Mouse (Mus musculus) erythroblast, embryonic 14.5 days (primary cell): Measurements from ENCODE around the gene R3hdm2. TPM values are rescaled to one million over a fixed set of nuclear protein-coding genes. Genes with fewer than 3 reads are reported as not detected.

ENCODE experiments used
- H3K27me3 ChIP-seq: 2 replicates; pipeline ENCODE4 v1.6.1; 2012; ENCODE audit warnings: inconsistent platforms; ENCODE audit not compliant: control insufficient read depth
- H3K36me3 ChIP-seq: 2 replicates; pipeline ENCODE4 v1.6.1; 2012; ENCODE audit warnings: mild to moderate bottlenecking, inconsistent platforms; ENCODE audit not compliant: control insufficient read depth
- H3K4me1 ChIP-seq: 2 replicates; pipeline ENCODE4 v1.6.1; 2012; ENCODE audit warnings: inconsistent platforms; ENCODE audit not compliant: control insufficient read depth
- H3K4me3 ChIP-seq: replicated peaks from 2 replicates; pipeline ENCODE3; 2012; ENCODE audit warnings: moderate library complexity, mild to moderate bottlenecking, inconsistent platforms
- H3K9me3 ChIP-seq: 2 replicates; pipeline ENCODE4 v1.6.1; 2012; ENCODE audit warnings: low read length, inconsistent platforms, mixed read lengths; ENCODE audit not compliant: control insufficient read depth
- GATA1 ChIP-seq: IDR thresholded peaks from 2 replicates; pipeline ENCODE4 v1.6.1; 2012; ENCODE audit warnings: low read length, inconsistent platforms, mixed read lengths
- TAL1 ChIP-seq: IDR thresholded peaks from 3 replicates; pipeline ENCODE4 v1.6.1; 2012; ENCODE audit warnings: low read length, inconsistent platforms, mixed read lengths
- polyA plus RNA-seq: library from polyadenylated mRNA; stranded (reverse); fragments of >175 nt; gene quantifications from 2 replicates; pipeline ENCODE4 v1.2.3, GENCODE M21; 2012

Gene R3hdm2
- polyA plus RNA-seq, 1 experiment = 8.8 TPM

GRCm38 (mm10) chr10:127472722-127473121, 92.6 kb downstream of the R3hdm2 start:
- H3K9me3 ChIP-seq = no peaks in the 10 kb centered on the region
- H3K27me3 ChIP-seq = no peaks in the 10 kb centered on the region
- no peaks in the 10 kb centered on the region; the same call in 1 of the 2 replicates for H3K4me1 ChIP-seq
- peaks cover 50% of the 10 kb centered on the region for H3K36me3 ChIP-seq
- H3K4me3 ChIP-seq = no peak overlapping the region
- no peak for TF ChIP-seq GATA1
- no peak for TF ChIP-seq TAL1

- Histone ChIP-seq H3K9me3 (no peaks in the 10 kb centered on the region), H3K36me3 (peaks cover 50% of the 10 kb centered on the region), H3K4me1 (no peaks in the 10 kb centered on the region; the same call in 1 of the 2 replicates), H3K4me3 (no peak overlapping the region), H3K27me3 (no peaks in the 10 kb centered on the region)
- TF ChIP-seq GATA1 = no peak
- TF ChIP-seq TAL1 = no peak
Observed at GRCm38 (mm10) chr10:127475175-127475574, 95.0 kb downstream of the R3hdm2 start.

GRCm38 (mm10) chr10:127476541-127476940, 96.4 kb downstream of the R3hdm2 start:
- no peaks in the 10 kb centered on the region; the same call in 1 of the 2 replicates for H3K4me1 ChIP-seq
- no peak overlapping the region for H3K4me3 ChIP-seq
- H3K27me3 ChIP-seq = no peaks in the 10 kb centered on the region
- H3K9me3 ChIP-seq = no peaks in the 10 kb centered on the region
- TF ChIP-seq GATA1 = no peak
- TF ChIP-seq TAL1 = no peak
- H3K36me3 ChIP-seq = peaks cover 58% of the 10 kb centered on the region

DNA sequence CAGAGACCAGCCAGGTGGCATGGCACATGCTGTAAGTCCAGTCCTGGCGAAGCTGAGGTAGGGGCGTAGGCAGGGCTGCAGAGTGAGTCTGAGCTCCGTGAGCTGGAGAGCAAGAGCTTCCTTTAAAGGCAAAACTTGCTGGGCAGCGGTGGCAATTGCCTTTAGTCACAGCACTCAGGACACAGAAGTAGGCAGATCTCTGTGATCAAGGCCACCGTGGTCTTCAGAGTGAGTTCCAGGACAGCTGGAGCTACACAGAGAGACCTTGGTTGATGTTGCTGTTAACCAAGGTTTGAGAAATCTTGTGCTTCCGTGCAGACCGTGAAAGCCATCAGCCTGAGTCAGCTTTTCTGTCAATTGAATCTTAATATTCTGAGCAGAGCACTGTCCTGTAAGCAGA, 97.2 kb downstream of the R3hdm2 start:
- TF ChIP-seq GATA1 (no peak), TAL1 (no peak)
- Histone ChIP-seq H3K4me1 (no peaks in the 10 kb centered on the region; the same call in 1 of the 2 replicates), H3K36me3 (peaks cover 57% of the 10 kb centered on the region), H3K9me3 (no peaks in the 10 kb centered on the region), H3K27me3 (no peaks in the 10 kb centered on the region), H3K4me3 (no peak overlapping the region)

GRCm38 (mm10) chr10:127479131-127479530, 99.0 kb downstream of the R3hdm2 start:
- H3K4me3 ChIP-seq = no peak overlapping the region
- TF ChIP-seq TAL1 (no peak), GATA1 (no peak)
- no peaks in the 10 kb centered on the region; the same call in 1 of the 2 replicates for H3K4me1 ChIP-seq
- H3K36me3 ChIP-seq = peaks cover 50% of the 10 kb centered on the region
- no peaks in the 10 kb centered on the region for H3K9me3 ChIP-seq
- no peaks in the 10 kb centered on the region for H3K27me3 ChIP-seq

DNA sequence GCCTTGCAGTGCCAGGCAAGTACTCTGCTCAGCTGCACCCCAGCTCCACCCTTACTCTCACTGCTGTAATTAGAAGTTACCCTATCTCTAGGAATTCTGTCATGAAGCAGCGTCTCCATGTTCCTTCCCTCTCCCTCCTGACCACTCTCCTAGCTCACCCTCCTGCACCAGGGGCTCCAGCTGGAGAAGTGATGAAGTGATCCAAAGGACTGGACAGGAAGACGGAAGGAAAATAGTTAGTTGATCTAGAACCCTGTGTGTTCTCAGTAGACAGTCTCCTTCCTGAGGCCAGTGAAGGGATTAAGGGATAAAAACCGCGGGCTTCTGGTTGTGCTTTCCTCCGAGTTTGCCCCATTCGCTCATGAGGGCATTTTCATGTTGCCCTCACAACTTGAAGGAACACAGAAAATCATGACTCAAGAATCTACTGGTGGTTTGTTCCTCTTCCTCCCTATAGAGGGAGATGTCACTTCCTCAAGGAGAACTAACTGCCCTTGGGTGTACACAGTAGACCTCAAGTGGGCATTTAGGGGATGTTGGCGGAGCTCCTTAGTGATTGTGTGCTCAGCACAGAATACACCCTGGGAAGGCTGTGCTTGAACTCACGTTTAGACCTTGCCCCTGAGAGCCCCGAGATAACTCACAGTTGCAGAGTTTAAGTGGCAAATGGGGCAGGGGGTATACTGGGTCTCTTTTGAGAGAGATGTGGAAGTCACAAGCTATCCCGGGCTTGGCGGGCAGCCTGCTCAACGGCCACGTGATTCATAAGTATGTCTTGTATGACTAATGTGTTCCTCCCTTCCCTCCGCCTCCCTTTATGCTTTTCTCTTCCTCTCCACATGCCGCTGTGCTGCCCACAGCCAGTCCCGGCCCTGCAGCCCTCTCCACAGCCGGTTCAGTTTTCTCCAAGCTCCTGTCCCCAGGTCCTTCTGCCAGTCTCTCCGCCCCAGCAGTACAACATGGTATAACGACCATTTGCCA, 101.0 kb downstream of the R3hdm2 start:
- Histone ChIP-seq H3K9me3 (no peaks in the 10 kb centered on the region), H3K36me3 (peaks cover 56% of the 10 kb centered on the region), H3K4me1 (no peaks in the 10 kb centered on the region), H3K27me3 (no peaks in the 10 kb centered on the region), H3K4me3 (no peak overlapping the region)
- TF ChIP-seq GATA1 = no peak
- no peak for TF ChIP-seq TAL1

GRCm38 (mm10) chr10:127485235-127485634, 105.1 kb downstream of the R3hdm2 start:
- Histone ChIP-seq H3K4me1 (no peaks in the 10 kb centered on the region), H3K9me3 (no peaks in the 10 kb centered on the region), H3K27me3 (no peaks in the 10 kb centered on the region), H3K4me3 (no peak overlapping the region), H3K36me3 (peaks cover 63% of the 10 kb centered on the region)
- TF ChIP-seq GATA1 (no peak), TAL1 (no peak; the same call in 2 of the 3 replicates)

- no peak for TF ChIP-seq TAL1
- TF ChIP-seq GATA1 = no peak
- H3K4me1 ChIP-seq = no peaks in the 10 kb centered on the region
- peaks cover 7% of the 10 kb centered on the region for H3K9me3 ChIP-seq
- H3K36me3 ChIP-seq = peaks cover 80% of the 10 kb centered on the region
- no peaks in the 10 kb centered on the region for H3K27me3 ChIP-seq
- H3K4me3 ChIP-seq = no peak overlapping the region
Observed at GRCm38 (mm10) chr10:127488856-127489255, 108.7 kb downstream of the R3hdm2 start.

DNA sequence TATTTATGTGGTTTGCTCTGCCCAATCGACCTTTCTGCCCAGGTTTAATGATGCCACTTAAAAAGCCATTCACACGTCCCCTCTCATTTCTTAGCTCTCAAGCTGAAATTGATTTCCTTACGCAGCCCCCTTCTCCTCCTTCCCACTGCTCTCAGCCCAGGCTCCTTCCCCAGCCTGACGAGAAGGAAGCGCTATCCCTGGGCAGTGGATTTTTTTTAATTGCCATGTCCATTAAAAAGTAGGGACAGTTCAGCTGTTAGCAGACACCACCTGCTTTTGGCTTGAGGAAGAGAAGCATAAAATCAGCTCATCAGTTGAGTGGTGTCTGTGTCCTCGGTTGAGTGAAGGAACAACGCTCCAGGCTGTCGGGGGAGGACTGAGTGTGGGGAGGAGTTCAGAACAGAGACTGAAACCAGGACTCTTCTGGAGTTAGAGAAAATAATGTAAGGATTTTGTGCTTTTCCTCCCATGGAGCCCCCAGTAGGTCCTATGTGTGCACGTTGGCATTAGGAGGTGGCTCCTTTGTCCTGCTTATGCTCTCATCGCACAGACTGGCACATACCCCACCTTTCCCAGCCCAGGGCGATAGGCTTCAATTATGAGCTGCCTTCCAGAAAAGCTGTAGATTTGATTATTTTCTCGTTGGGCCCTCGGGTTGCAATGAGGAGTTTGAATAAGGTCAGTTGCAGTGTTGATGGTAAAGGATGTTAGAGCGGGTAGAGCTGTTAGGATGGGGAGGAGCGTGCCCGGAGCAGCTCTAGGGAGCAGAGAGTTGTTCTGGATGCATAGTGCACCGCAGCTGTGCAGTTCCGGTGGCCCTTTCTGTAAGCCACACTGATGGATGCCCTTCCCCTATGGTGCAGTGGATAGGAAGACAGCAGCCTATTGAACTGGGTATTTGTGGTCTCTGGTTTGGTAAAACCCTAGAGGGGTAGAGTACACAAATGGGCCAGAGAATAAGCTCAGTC, 110.3 kb downstream of the R3hdm2 start:
- peaks cover 76% of the 10 kb centered on the region for H3K36me3 ChIP-seq
- no peak for TF ChIP-seq GATA1
- TF ChIP-seq TAL1 = no peak

More for the DNA sequence above, 110.3 kb downstream of the R3hdm2 start:
- no peak overlapping the region for H3K4me3 ChIP-seq
- peaks cover 7% of the 10 kb centered on the region for H3K9me3 ChIP-seq
- no peaks in the 10 kb centered on the region for H3K27me3 ChIP-seq
- no peaks in the 10 kb centered on the region for H3K4me1 ChIP-seq
